Mouse (Mus musculus) heart, postnatal 4 days (tissue): ENCODE data around the gene Gm47995. TPM values are rescaled to one million over a fixed set of nuclear protein-coding genes. Genes with fewer than 3 reads are reported as not detected.
"Not testable (repeated sequence)": the region's sequence is repeated elsewhere in the genome, so short reads cannot be mapped to it uniquely, and the experiment has no call there.

Source experiments
- DNase-seq: peaks from one replicate; pipeline ENCODE4 v3.0.0; 2021
- total RNA-seq, 2 experiments: library from RNA; stranded (reverse); gene quantifications; 2 replicates each; pipeline ENCODE4 v1.2.3; 2021

The Gm47995 gene
- total RNA-seq, 2 experiments from 2014 or later: not detected

DNA sequence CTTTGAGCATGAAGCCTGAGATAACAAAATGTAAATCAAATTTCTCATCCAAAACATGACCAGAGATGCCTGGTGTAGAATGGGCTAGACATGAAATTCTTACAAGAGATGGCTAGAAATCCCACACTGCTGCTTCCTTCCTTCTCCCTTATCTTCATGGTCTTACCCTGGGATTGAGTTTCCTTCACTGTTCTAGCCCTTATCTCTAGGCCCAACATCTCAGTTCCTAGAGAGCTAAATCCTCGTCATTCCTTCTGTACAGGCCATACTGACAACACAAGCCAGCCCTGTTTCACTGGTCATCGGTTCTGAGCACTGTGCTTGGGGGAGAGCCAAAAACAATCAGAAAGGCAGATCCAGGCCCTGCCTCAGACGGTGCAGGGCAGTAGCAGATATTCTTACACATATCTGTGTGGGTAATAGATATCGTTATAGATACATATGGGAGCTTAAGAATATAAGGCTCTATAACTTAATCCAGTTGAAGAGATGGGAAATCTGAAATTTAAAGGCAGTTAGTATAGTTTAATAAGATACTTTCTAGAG, 11.3 kb upstream of the Gm47995 start:
- DNase-seq: not testable (repeated sequence)

DNA sequence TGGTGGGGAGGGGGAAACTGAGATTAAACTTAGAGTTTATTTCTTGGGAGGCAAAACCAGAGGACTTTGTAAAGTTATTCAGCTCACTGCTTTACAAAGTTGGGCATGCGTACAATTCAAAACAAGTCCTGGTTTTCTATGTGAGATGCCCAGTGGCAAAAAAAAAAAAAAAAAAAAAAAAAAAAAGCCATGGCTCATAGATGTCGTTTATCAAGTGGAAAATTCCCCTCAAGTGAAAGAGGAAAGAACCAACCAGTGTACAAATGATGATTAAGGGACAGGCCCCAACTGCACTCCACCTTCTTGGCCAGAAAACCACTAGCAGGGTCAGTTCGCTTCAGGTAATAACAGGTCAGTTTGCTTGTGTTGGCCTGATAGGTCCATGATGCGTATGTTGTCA, 9.8 kb upstream of the Gm47995 start:
- DNase-seq: no peak

GRCm38 (mm10) chr1:151192075-151192474, 6.2 kb upstream of the Gm47995 start, which contains the start of gene Gm8947:
TSS of gene Gm8947 (plus strand) at chr1:151192376.
- not testable (repeated sequence) for DNase-seq

GRCm38 (mm10) chr1:151192739-151193138, 5.5 kb upstream of the Gm47995 start:
- not testable (repeated sequence) for DNase-seq

- not testable (repeated sequence) for DNase-seq
Measured at GRCm38 (mm10) chr1:151195986-151196385, 2.3 kb upstream of the Gm47995 start.

GRCm38 (mm10) chr1:151196690-151197089, 1.6 kb upstream of the Gm47995 start:
- not testable (repeated sequence) for DNase-seq

DNA sequence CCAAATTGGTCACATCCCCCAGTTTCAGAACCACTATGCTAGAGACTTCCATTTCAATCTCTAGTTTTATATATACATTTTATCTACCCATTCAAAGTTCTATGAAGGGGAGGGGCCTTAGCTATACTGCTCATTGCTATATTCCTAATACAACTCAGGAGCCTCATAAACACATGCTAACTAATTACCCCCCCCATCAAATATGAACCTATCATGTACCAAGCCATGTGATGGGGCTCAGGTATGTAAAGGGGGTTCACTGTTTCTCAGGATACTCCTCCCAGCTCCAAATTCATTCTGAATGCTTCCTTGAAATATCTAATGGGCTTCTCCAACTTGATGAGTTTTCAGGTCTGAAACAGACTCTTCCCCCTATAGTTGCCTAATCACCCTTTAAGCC, 2.4 kb downstream of the Gm47995 start:
- not testable (repeated sequence) for DNase-seq

DNA sequence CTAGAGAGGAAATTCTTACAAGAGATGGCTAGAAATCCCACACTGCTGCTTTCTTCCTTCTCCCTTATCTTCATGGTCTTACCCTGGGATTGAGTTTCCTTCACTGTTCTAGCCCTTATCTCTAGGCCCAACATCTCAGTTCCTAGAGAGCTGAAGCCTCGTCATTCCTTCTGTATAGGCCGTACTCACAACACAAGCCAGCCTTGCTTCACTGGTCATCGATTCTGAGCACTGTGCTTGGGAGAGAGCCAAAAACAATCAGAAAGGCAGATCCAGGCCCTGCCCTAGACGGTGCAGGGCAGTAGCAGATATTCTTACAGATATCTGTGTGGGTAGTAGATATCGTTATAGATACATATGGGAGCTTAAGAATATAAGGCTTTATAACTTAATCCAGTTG, 4.5 kb downstream of the Gm47995 start:
- not testable (repeated sequence) for DNase-seq

DNA sequence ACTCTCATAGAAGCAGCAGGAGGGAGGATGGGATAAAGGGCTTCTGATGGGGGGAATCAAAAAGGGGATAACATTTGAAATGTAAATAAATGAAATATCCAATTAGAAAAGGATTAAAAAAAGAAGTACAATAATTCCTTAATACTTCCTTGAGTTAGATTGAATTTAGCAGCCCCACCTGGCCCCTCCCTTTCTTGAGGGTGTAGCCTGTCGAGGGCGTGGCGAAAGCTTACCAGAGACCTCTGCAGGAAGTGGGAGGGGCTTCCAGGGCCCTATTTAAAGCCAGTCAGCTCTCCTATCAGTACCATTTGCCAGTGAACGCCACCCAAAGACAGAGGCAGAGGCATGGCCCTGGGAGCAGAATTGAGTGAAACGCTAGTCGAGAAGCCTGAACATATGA, 5.6 kb downstream of the Gm47995 start, which contains the start of gene 3110040M04Rik:
3110040M04Rik (plus strand) TSS at position 304 of the 400 bp plus-strand sequence.
- not testable (repeated sequence) for DNase-seq

DNA sequence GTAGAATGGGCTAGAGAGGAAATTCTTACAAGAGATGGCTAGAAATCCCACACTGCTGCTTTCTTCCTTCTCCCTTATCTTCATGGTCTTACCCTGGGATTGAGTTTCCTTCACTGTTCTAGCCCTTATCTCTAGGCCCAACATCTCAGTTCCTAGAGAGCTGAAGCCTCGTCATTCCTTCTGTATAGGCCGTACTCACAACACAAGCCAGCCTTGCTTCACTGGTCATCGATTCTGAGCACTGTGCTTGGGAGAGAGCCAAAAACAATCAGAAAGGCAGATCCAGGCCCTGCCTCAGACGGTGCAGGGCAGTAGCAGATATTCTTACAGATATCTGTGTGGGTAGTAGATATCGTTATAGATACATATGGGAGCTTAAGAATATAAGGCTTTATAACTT, 10.2 kb downstream of the Gm47995 start:
- not testable (repeated sequence) for DNase-seq

- not testable (repeated sequence) for DNase-seq
Measured at GRCm38 (mm10) chr1:151208944-151209343, 10.7 kb downstream of the Gm47995 start.

GRCm38 (mm10) chr1:151209824-151210355, 11.6 kb downstream of the Gm47995 start, which contains the start of gene Gm47996:
TSS of gene Gm47996 (plus strand) at chr1:151210131.
- DNase-seq: not testable (repeated sequence)

DNA sequence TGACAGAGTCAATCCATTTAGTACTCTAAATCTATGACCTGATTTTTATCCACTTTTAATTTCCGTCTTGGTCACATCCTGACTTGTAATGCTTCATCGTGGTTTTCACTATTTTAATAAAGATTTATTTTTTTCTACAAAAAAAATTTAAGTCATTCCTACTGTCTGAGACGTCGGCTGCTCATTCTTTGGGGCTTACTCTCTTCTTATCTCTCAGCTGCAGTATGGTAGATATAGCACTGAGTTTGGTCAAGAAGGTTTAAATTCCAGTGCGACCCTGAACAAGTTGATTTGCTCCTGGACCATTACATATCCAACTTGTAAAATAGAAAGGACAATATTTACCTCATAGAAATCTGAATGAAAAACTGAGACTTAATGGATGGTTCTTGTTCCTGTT, 13.4 kb downstream of the Gm47995 start:
- DNase-seq: not testable (repeated sequence)

DNA sequence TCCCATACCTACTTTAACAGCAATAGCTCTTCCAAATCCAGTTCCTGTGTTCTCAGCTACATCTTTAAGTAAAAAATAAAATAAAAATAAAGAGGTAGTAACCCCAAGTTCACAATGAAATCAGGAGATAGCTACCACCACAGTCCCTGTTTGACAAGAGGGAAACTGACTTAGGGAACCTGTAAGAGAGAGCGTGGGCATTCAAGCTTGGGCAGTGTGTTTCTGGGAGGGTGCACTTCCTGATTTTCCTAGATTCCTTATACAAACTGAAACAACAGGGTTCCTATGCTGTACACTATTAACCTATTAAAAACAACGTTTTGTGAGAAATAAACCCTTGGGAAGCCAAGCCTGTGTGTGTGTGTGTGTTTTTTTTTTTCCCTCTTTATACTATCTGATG, 16.6 kb downstream of the Gm47995 start:
- no peak for DNase-seq

- no peak for DNase-seq
Measured at GRCm38 (mm10) chr1:151215985-151216384, 17.7 kb downstream of the Gm47995 start.

GRCm38 (mm10) chr1:151216417-151216816, 18.2 kb downstream of the Gm47995 start:
- DNase-seq: no peak

- no peak for DNase-seq
Measured at GRCm38 (mm10) chr1:151219045-151219444, 20.8 kb downstream of the Gm47995 start.

DNA sequence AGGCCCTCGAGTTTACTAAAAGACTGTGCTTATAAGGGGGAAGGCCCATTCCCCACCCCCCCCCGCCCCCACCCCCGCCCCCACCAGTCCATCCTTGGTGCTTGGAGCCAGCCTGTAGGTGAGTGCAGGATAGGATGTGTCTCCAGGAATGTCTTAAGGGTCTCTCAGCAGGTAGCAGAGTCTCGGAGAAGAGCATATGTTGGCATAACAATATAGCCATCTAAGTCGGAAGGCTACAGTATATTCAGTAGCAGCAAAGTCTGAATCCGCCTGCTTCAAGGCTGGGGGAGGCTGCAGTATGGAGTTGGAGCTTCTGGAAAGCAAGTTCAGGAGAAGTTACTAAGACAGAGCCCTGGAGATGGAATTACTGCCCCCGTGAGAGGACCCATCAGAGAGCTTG, 21.9 kb downstream of the Gm47995 start:
- no peak for DNase-seq

DNA sequence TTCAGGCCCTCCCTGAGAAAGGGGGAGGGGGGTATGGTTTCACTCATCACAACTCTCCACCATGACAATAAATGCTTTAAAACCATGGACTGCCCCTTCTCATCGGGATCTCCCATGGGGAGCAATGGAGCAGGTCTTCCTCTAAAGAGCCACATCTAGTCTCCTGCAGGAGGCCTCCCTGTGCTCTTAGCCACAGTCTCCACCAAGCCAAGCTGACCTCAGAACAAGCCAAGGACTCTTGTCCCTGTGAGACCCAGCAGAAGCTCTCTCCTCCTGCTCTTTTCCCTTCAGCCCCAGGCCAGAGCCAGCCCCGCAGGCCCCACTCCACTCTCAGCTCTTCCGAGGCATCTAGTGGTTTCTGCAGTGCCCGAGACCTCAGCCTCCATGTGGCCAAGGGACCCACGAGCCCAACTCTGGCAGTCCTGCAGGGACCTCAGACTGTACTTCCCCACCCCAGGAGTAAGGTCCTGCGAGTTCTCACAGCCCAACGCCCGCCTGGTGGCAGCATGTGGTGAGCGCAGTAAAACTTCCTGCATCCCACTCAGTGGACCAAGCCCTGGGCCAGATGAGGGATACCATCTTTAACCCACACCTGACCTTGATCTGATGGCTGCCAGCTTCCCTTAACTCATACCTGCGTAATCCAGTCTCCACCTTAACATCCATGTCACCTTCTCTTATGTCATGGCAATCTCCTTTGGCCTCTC, 24.5 kb downstream of the Gm47995 start:
- DNase-seq: no peak

GRCm38 (mm10) chr1:151223377-151223776, 25.1 kb downstream of the Gm47995 start:
- no peak for DNase-seq

GRCm38 (mm10) chr1:151224536-151224935, 26.3 kb downstream of the Gm47995 start:
- DNase-seq: no peak

- DNase-seq: no peak
Measured at GRCm38 (mm10) chr1:151227506-151227905, 29.3 kb downstream of the Gm47995 start.

- no peak for DNase-seq
Measured at GRCm38 (mm10) chr1:151228320-151228989, 30.2 kb downstream of the Gm47995 start.
